Mouse (Mus musculus) liver, embryonic 14.5 days (tissue): ENCODE measurements around the gene Gm5485. TPM values are rescaled to one million over a fixed set of nuclear protein-coding genes. Genes with fewer than 3 reads are reported as not detected.

Source experiments
- ATAC-seq: fragments of 200-750 bp; cut with Nextera tagmentation; 2 replicates; pipeline ENCODE4 v1.8.0; 2017; ENCODE audit warnings: moderate number of reproducible peaks, mild to moderate bottlenecking, moderate library complexity; ENCODE audit not compliant: insufficient read depth
- DNase-seq, 3 experiments: peaks; one replicate each; pipeline ENCODE4 v3.0.0-alpha.2; 2012 to 2013; ENCODE audit warnings: low read depth in 3 of 3, low spot score in 3 of 3
- H3K27ac ChIP-seq: fragments of 300-500 bp; sonication (generic); 2 replicates; pipeline ENCODE4 v1.5.1; 2014; ENCODE audit warnings: moderate library complexity, mild to moderate bottlenecking, control low read depth, inconsistent platforms
- H3K27me3 ChIP-seq: fragments of 300-500 bp; sonication (generic); 2 replicates; pipeline ENCODE4 v1.6.1; 2014; ENCODE audit warnings: mild to moderate bottlenecking, low read length, moderate library complexity; ENCODE audit not compliant: control insufficient read depth, insufficient read depth
- H3K36me3 ChIP-seq: fragments of 300-500 bp; sonication (generic); replicated peaks from 2 replicates; pipeline ENCODE4 v1.6.1; 2014; ENCODE audit warnings: low read depth; ENCODE audit not compliant: control insufficient read depth, insufficient read depth
- H3K4me1 ChIP-seq, 2 experiments: fragments of 200-500 bp in 1 of 2; fragments of 300-500 bp in 1 of 2; sonication (generic) in 1 of 2; replicated peaks; 2 replicates each; pipeline ENCODE4 v1.6.1; 2012 to 2014; ENCODE audit warnings: antibody characterized with exemption in 1 of 2, inconsistent platforms in 1 of 2, low read length in 1 of 2; ENCODE audit not compliant: control insufficient read depth in 2 of 2, insufficient read depth in 2 of 2
- H3K4me2 ChIP-seq: fragments of 300-500 bp; sonication (generic); 2 replicates; pipeline ENCODE4 v1.6.1; 2014; ENCODE audit warnings: low read depth, mild to moderate bottlenecking, control low read depth, moderate library complexity
- H3K4me3 ChIP-seq, 2 experiments: fragments of 200-500 bp in 1 of 2; fragments of 300-500 bp in 1 of 2; sonication (generic) in 1 of 2; 2 replicates each; pipeline ENCODE4 v1.5.1; 2012 to 2014; ENCODE audit warnings: low read depth in 2 of 2, low read length in 2 of 2, mild to moderate bottlenecking in 2 of 2, control low read depth in 1 of 2, inconsistent platforms in 1 of 2, moderate library complexity in 1 of 2; ENCODE audit not compliant: insufficient read depth in 1 of 2
- H3K9ac ChIP-seq: fragments of 300-500 bp; sonication (generic); replicated peaks from 2 replicates; pipeline ENCODE4 v1.6.1; 2014; ENCODE audit warnings: mild to moderate bottlenecking, control low read depth, moderate library complexity
- H3K9me3 ChIP-seq: fragments of 300-500 bp; sonication (generic); 2 replicates; pipeline ENCODE4 v1.6.1; 2016; ENCODE audit warnings: low read length, mixed read lengths; ENCODE audit not compliant: control insufficient read depth
- CTCF ChIP-seq: IDR thresholded peaks from 2 replicates; pipeline ENCODE4 v1.5.1; 2016; ENCODE audit warnings: antibody characterized with exemption, low read depth, control low read depth
- EP300 ChIP-seq: IDR thresholded peaks from 2 replicates; pipeline ENCODE4 v1.6.1; 2016; ENCODE audit warnings: antibody characterized with exemption, low read depth
- WGBS: fragments of 180-500 bp; shearing (Covaris S2); extraction: QIAGEN DNeasy Blood & Tissue Kit; methylation state at CpG from one replicate; pipeline ENCODE4 v1.1.7; 2014; ENCODE audit not compliant: insufficient replicate concordance; 5-methylcytosine and 5-hydroxymethylcytosine counted together
- polyA plus RNA-seq, 2 experiments: library from polyadenylated mRNA; depleted of rRNA in 1 of 2; stranded (reverse) in 1 of 2; unstranded in 1 of 2; fragments of >200 nt; fragmentation: Nextera tagmentation in 1 of 2; extraction: Ambion mirVana in 1 of 2; gene quantifications; 2 replicates each; pipeline versions ENCODE4 v1.2.1 to v1.2.3; 2012 to 2014

Gm5485 gene
- polyA plus RNA-seq (2012; rRNA removed) = not detected in 2 replicates
- polyA plus RNA-seq (2014; fragmentation: Nextera tagmentation; extraction: Ambion mirVana) = not detected in 2 replicates

DNA sequence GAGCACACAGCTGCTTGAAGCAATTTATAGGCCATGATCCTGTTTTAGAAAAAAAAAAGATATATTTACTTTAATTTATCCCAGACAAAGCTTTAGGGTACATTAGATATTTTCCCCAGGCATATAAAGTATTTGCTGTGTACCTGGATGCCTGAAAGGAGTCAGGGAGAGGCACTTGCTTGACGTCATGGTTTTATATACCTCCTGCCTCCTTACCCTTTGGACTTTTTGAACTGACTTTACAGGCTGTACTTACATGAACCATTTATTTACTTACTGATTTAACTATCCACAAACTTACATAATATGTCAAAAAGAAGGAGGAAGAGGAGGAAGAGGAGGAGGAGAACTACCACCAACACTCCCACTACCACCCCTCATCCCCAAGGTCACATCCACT, at the start of gene Gm5485:
TSS of gene Gm5485 (minus strand) at position 171 of the 400 bp plus-strand sequence.
- Histone ChIP-seq H3K36me3 (no peaks in the 10 kb centered on the region), H3K4me2 (no peak within 1 kb of the TSS), H3K9ac (no peak within 1 kb of the TSS), H3K4me3 (no peak within 1 kb of the TSS), H3K4me1 (no peaks in the 10 kb centered on the region), H3K27ac (no peak within 1 kb of the TSS), H3K9me3 (no peaks in the 10 kb centered on the region), H3K27me3 (no peaks in the 10 kb centered on the region)
- ATAC-seq (no peak), DNase-seq (no peak)
- TF ChIP-seq EP300 (no peak), CTCF (no peak)
- 50% methylated on average over 1 of the region's 1 CpGs for WGBS

DNA sequence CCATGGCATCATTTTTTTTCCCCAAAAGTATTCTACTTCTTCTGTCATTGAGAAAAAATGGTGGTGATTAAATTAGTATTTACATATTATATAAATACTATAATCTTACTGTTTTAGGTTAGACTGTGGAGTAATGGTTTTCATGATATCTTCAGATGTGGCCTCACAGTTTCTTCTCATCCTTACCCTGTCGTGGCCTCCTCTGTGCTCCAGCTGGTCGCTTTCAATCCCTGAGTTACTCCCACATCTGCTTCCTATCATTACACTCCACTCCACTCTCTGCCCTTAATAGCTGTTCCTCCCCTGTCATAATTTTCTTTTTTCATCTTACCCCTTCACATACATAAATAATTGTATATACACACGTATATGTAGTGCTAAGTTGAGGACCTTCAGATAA, 41.0 kb upstream of the Gm5485 start:
- TF ChIP-seq EP300 (no peak), CTCF (no peak)

DNA sequence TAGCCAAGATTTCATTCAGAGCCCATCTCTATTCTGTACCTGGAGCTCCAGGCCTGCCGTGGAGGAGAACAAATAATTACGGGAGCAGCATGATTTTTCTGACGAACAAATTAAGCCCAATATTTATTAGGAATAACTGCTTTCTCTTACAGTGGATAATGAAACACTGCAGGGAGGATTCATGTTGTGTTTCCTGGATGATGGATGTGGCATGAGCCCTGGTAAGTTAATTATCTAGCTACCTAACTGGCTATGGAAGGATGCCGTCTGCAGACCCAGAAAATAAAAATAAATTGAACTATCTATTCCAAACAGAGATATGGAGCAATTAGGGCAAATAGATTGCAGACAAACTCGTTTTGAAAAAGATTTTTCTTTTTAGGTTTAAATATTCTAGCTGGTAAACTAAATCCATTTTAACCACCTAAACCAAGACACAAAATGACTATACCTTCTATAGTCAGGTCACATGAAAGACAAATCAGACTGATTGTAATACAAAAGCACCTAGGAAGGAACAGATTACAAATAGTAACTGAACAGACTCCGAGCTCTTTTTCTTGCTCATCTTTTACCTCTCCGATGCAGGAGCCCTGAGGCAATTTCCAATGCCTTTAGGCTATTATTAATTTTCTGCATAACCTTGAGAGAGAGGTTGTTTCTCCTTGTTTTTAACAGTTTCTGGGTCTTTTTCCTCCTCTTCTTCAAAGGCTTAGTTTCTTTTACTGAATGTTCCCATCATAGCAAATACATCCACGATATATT, 34.1 kb upstream of the Gm5485 start:
- Histone ChIP-seq H3K36me3 (no peaks in the 10 kb centered on the region), H3K4me3 (no peak overlapping the region), H3K27ac (no peak overlapping the region), H3K4me2 (no peak overlapping the region), H3K27me3 (no peaks in the 10 kb centered on the region), H3K4me1 (no peaks in the 10 kb centered on the region), H3K9ac (no peak overlapping the region), H3K9me3 (no peaks in the 10 kb centered on the region)
- DNase-seq = no peak
- WGBS = 53% methylated on average over 8 of the region's 8 CpGs
- no peak for ATAC-seq
- TF ChIP-seq CTCF (no peak), EP300 (no peak)

More for the DNA sequence above, 41.0 kb upstream of the Gm5485 start:
- WGBS = 53% methylated on average over 3 of the region's 3 CpGs
- Histone ChIP-seq H3K36me3 (no peaks in the 10 kb centered on the region), H3K27ac (no peak overlapping the region), H3K9ac (no peak overlapping the region), H3K4me2 (no peak overlapping the region), H3K9me3 (no peaks in the 10 kb centered on the region), H3K27me3 (no peaks in the 10 kb centered on the region), H3K4me3 (no peak overlapping the region), H3K4me1 (no peaks in the 10 kb centered on the region)
- DNase-seq = no peak
- ATAC-seq = no peak

GRCm38 (mm10) chr16:48444589-48444988, 32.4 kb upstream of the Gm5485 start:
- no peak overlapping the region for H3K27ac ChIP-seq
- no peaks in the 10 kb centered on the region for H3K27me3 ChIP-seq
- ATAC-seq (no peak), DNase-seq (no peak)
- no peak overlapping the region for H3K4me3 ChIP-seq
- H3K9me3 ChIP-seq = no peaks in the 10 kb centered on the region
- no peak overlapping the region for H3K4me2 ChIP-seq
- no peaks in the 10 kb centered on the region for H3K36me3 ChIP-seq
- no peak for TF ChIP-seq EP300
- no peak for TF ChIP-seq CTCF
- no peak overlapping the region for H3K9ac ChIP-seq
- no peaks in the 10 kb centered on the region for H3K4me1 ChIP-seq
- WGBS = 67% methylated on average over 5 of the region's 5 CpGs

DNA sequence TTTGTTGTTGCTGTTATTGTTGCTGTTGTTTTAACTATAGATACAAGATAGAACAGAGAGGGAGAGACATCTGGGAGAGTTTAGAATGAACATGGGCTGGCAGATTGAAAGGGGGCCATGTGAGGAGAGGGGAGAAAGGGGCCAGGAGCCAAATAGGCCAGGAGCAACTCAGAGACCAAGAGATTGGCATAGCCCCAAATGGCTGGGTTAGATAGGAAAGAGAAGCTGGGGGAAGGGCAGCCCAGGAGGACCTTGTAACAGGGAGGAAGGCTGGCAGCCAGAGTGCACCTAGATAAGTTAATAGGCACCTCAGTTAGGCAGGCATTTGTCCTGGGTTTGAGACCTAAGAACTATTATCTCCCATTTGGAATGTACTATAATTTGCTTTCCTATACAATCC, 25.3 kb upstream of the Gm5485 start:
- Histone ChIP-seq H3K4me1 (no peaks in the 10 kb centered on the region), H3K9me3 (no peaks in the 10 kb centered on the region), H3K27ac (no peak overlapping the region), H3K9ac (no peak overlapping the region), H3K4me2 (no peak overlapping the region), H3K36me3 (no peaks in the 10 kb centered on the region), H3K27me3 (no peaks in the 10 kb centered on the region), H3K4me3 (no peak overlapping the region)
- DNase-seq = no peak
- no peak for ATAC-seq
- TF ChIP-seq CTCF = no peak
- TF ChIP-seq EP300 = no peak
